Mouse (Mus musculus): ENCODE results near the gene Spryd3.
"Not testable (repeated sequence)": the region's sequence is repeated elsewhere in the genome, so short reads cannot be mapped to it uniquely, and the experiment has no call there.

Gene Spryd3

GRCm38 (mm10) chr15:102099260-102099659 lies 36.8 kb downstream of the Spryd3 start:
- no peak for DNase-seq (ENCODE audit: low spot score)

- DNase-seq (ENCODE audit: low spot score) = no peak
Measured at GRCm38 (mm10) chr15:102097991-102098555, 38.0 kb downstream of the Spryd3 start.

- DNase-seq (ENCODE audit: low spot score) = no peak
Measured at GRCm38 (mm10) chr15:102097147-102097915, 38.7 kb downstream of the Spryd3 start.

GRCm38 (mm10) chr15:102094988-102095387 lies 41.0 kb downstream of the Spryd3 start:
- no peak for DNase-seq (ENCODE audit: low spot score)

GRCm38 (mm10) chr15:102094157-102094556 lies 41.9 kb downstream of the Spryd3 start:
- DNase-seq (ENCODE audit: low spot score) = no peak

GRCm38 (mm10) chr15:102092222-102092621 lies 43.8 kb downstream of the Spryd3 start:
- no peak for DNase-seq (ENCODE audit: low spot score)

GRCm38 (mm10) chr15:102091688-102092087 lies 44.3 kb downstream of the Spryd3 start:
- no peak for DNase-seq (ENCODE audit: low spot score)

GRCm38 (mm10) chr15:102091063-102091679 lies 44.9 kb downstream of the Spryd3 start:
- DNase-seq (ENCODE audit: low spot score) = no peak

- no peak for DNase-seq (ENCODE audit: low spot score)
Measured at GRCm38 (mm10) chr15:102089914-102090585, 46.0 kb downstream of the Spryd3 start.

- DNase-seq (ENCODE audit: low spot score) = no peak
Measured at GRCm38 (mm10) chr15:102083028-102083427, 53.0 kb downstream of the Spryd3 start.

GRCm38 (mm10) chr15:102082148-102082547 lies 53.9 kb downstream of the Spryd3 start:
- no peak for DNase-seq (ENCODE audit: low spot score)

- DNase-seq (ENCODE audit: low spot score) = no peak
Measured at GRCm38 (mm10) chr15:102080429-102080828, 55.6 kb downstream of the Spryd3 start.

GRCm38 (mm10) chr15:102079924-102080323 lies 56.1 kb downstream of the Spryd3 start:
- not testable (repeated sequence) for DNase-seq (ENCODE audit: low spot score)

GRCm38 (mm10) chr15:102079221-102079620 lies 56.8 kb downstream of the Spryd3 start:
- peak; percentile 40 for DNase-seq (ENCODE audit: low spot score)

GRCm38 (mm10) chr15:102077111-102077677 lies 58.8 kb downstream of the Spryd3 start:
- DNase-seq (ENCODE audit: low spot score) = no peak

GRCm38 (mm10) chr15:102074876-102075585 lies 61.0 kb downstream of the Spryd3 start:
- no peak for DNase-seq (ENCODE audit: low spot score)

GRCm38 (mm10) chr15:102074070-102074731 lies 61.8 kb downstream of the Spryd3 start:
- peak; percentile 73 for DNase-seq (ENCODE audit: low spot score)

- DNase-seq (ENCODE audit: low spot score) = peak; percentile 99
Measured at GRCm38 (mm10) chr15:102073559-102074069, 62.4 kb downstream of the Spryd3 start, which contains the start of gene Eif4b. Gene Eif4b, plus strand, starts transcription at chr15:102073773.

GRCm38 (mm10) chr15:102072963-102073558 lies 63.0 kb downstream of the Spryd3 start:
- DNase-seq (ENCODE audit: low spot score) = no peak

All from yolk sac, embryonic 10.5 days (tissue).